Mouse (Mus musculus): ENCODE data around the gene Inf2. TPM values are rescaled to one million over a fixed set of nuclear protein-coding genes. Genes with fewer than 3 reads are reported as not detected.

Gene Inf2
- polyA plus RNA-seq, 1 experiment from 2014 or later: 2.7 TPM

DNA sequence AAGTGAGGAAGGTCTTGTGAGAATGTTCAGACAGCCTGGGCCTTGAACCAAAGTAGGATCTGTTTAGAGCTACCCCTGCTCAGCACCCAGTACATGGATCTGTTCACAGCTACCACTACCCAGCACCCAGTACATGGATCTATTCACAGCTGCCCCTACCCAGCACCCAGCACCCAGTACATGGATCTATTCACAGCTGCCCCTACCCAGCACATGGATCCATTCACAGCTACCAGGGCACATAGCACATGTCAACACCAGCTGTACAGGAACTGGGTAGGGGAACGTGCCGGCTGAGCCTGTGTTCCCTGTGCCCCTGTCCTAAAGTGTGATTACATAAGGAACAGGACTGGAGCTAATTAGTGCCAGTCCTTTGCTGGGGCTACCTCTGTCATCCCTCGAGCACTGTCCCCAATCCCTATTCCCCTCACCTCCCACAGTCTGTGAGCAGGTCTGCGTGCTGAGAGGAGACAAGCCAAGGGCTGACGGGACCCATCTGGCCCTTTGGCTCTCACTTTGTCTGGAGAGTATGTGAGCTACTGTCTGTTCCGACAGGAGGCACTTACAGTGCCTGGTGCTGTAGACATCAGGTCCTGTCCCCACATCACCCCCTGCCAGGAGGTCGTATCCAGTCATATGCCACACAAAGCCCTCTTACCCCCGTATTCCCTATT is 2.1 kb downstream of the Inf2 start:
- Histone ChIP-seq H3K27me3 (ENCODE audit: control insufficient read depth, insufficient read depth, low read depth, low read length) (peaks cover 17% of the 10 kb centered on the region), H3K9me3 (replicated peaks; ENCODE audit: control insufficient read depth, low read length) (no peaks in the 10 kb centered on the region), H3K9ac (ENCODE audit: low read depth, low read length) (no peak overlapping the region), H3K4me1 (ENCODE audit: control insufficient read depth, low read depth, low read length) (peaks cover 41% of the 10 kb centered on the region), H3K36me3 (ENCODE audit: control insufficient read depth, insufficient read depth) (no peaks in the 10 kb centered on the region), H3K4me2 (ENCODE audit: low read depth, low read length) (no peak overlapping the region), H3K4me3 (ENCODE audit: low read depth, low read length) (no peak overlapping the region), H3K27ac (ENCODE audit: low read length) (no peak overlapping the region)
- WGBS (ENCODE audit: insufficient replicate concordance): 66% methylated on average over 8 of the region's 8 CpGs
- no peak for ATAC-seq (ENCODE audit: low read depth)

DNA sequence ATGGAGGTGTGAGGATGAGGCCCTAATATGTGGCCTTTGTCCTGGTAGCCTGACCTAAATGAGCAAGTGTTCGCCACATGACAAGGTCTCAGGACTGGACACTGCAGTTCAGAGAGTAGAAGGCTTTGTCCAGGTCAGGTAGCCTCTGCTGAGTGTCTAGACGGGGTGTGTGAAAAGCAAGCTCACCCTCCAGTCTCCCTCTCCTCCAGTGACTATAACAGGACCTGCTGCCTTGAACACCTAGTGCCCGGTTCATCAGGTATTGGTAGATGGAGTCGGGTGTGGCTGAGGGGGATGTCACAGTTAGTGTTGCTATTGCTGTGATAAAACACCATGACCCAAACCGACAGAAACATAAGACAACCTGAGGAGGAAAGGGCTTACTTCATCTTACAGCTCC is 2.7 kb downstream of the Inf2 start:
- no peak overlapping the region for H3K4me2 ChIP-seq (ENCODE audit: low read depth, low read length)
- ATAC-seq (ENCODE audit: low read depth): no peak
- no peaks in the 10 kb centered on the region for H3K36me3 ChIP-seq (ENCODE audit: control insufficient read depth, insufficient read depth)
- H3K27ac ChIP-seq (ENCODE audit: low read length): no peak overlapping the region
- no peak overlapping the region for H3K4me3 ChIP-seq (ENCODE audit: low read depth, low read length)
- H3K4me1 ChIP-seq (ENCODE audit: control insufficient read depth, low read depth, low read length): peaks cover 40% of the 10 kb centered on the region
- H3K27me3 ChIP-seq (ENCODE audit: control insufficient read depth, insufficient read depth, low read depth, low read length): peaks cover 17% of the 10 kb centered on the region
- 64% methylated on average over 5 of the region's 5 CpGs for WGBS (ENCODE audit: insufficient replicate concordance)
- no peaks in the 10 kb centered on the region for H3K9me3 ChIP-seq (replicated peaks; ENCODE audit: control insufficient read depth, low read length)
- no peak overlapping the region for H3K9ac ChIP-seq (ENCODE audit: low read depth, low read length)

DNA sequence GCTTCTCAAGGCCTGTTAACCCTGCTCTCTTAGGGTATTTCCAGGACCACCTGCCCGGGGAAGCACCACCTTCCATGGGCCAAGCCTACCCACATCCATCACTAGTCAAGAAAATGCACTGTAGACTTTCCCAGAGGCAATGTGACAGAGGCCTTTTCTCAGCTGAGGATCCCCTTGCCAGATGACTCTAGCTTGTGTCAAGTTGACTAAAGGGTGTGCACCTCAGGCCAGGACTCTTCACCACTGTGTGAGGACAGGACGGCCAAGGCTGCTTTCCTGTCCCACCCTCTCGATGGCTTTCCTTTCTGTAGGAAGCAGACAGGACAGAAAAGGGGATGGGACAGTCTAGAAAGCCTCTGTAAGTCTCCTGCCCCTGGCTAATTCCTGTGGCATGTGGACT is 3.1 kb downstream of the Inf2 start:
- Histone ChIP-seq H3K27me3 (ENCODE audit: control insufficient read depth, insufficient read depth, low read depth, low read length) (peaks cover 17% of the 10 kb centered on the region), H3K36me3 (ENCODE audit: control insufficient read depth, insufficient read depth) (no peaks in the 10 kb centered on the region), H3K4me3 (ENCODE audit: low read depth, low read length) (no peak overlapping the region), H3K27ac (ENCODE audit: low read length) (no peak overlapping the region), H3K4me2 (ENCODE audit: low read depth, low read length) (no peak overlapping the region), H3K9me3 (replicated peaks; ENCODE audit: control insufficient read depth, low read length) (no peaks in the 10 kb centered on the region), H3K4me1 (ENCODE audit: control insufficient read depth, low read depth, low read length) (peaks cover 39% of the 10 kb centered on the region), H3K9ac (ENCODE audit: low read depth, low read length) (no peak overlapping the region)
- no peak for ATAC-seq (ENCODE audit: low read depth)
- WGBS (ENCODE audit: insufficient replicate concordance): 57% methylated on average over 3 of the region's 3 CpGs

DNA sequence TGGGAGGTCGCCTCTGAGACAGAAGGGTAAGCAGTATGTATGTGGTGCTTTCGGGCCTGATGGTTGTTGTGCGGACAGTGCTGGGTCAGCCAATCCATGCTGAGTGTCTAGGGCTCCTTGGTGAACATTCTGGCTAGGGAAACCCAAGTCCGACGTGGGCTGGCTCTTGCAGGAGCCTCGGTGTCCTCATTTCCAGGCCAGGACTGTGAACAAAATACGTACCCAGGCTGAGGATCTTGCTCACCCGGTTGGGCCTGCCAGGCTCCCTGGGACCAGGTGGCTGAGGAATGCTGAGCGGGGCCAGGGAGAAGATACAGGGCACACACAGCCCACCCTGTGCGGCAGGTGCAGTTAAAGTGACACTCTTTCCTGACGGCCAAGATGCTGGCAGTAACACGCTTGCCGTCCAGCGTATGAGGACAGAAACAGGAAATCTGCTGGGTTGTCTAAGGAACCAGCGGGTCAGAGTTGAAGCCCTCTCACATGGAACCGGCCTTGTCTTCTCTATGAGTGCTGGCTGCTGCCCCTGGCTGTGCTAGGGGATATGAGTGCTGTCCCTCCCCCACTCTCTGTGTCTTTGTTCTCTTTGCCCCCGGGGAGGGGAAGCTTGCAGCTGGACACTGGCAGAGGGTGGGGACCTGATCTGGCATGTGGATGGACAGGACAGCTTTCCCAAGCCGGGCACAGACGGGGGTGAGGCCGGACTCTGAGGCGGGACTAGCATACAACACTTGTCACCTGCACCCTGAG is 4.6 kb downstream of the Inf2 start:
- Histone ChIP-seq H3K9ac (ENCODE audit: low read depth, low read length) (no peak overlapping the region), H3K27ac (ENCODE audit: low read length) (no peak overlapping the region)

DNA sequence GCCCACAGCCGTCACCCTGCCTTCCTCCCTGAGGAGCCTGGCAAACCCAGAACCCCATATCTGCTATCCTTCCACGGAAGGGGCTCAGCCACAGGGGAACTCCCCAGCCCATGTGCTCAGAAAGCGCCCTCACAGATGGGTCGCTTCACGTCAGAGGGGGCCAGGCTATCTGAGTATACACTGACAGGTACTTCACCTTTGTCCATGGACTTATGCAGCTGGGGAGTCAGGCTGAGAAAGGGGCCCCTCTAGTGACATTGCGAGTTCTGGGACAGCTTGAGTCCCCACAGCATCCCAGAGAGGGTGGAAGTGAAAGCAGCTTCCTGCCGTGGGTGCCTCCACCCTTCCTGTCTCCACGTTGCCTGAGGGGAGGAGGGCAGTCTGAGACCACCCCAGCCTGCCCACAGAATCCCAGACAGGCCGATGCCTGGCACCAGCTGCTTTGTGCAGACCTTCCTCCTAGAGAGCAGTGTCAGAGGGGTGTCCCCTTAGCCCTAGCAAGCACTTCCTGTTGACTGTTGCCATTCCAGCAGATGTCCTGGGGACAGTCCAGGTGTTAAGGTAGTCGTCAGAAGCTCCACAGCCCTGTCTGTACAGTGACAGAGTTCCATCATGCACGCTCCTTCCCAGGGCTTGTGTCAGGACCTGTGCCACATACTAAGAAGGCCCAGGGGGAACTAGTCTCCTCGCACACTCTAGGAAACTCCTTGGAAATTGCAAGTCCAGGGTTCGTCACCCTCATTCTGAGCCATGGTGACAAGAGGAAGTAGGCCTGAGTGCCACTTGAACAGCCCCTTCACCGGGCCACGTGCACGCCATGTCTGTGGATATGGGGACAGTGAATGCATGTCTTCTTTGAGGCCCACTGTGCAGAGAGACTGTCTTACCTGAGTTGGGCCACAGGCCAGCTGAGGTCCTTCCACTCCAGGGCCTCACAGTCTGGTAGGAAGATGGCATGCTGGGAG is 5.6 kb downstream of the Inf2 start:
- 34% methylated on average over 15 of the region's 16 CpGs for WGBS (ENCODE audit: insufficient replicate concordance)
- Histone ChIP-seq H3K36me3 (ENCODE audit: control insufficient read depth, insufficient read depth) (no peaks in the 10 kb centered on the region), H3K4me3 (ENCODE audit: low read depth, low read length) (no peak overlapping the region), H3K4me2 (ENCODE audit: low read depth, low read length) (no peak overlapping the region), H3K4me1 (ENCODE audit: control insufficient read depth, low read depth, low read length) (peaks cover 35% of the 10 kb centered on the region), H3K27ac (ENCODE audit: low read length) (peak overlapping the region; percentile 19; the same call in 1 of the 2 replicates), H3K9ac (ENCODE audit: low read depth, low read length) (no peak overlapping the region), H3K9me3 (replicated peaks; ENCODE audit: control insufficient read depth, low read length) (no peaks in the 10 kb centered on the region), H3K27me3 (ENCODE audit: control insufficient read depth, insufficient read depth, low read depth, low read length) (peaks cover 3% of the 10 kb centered on the region)
- ATAC-seq (ENCODE audit: low read depth): no peak

More for the DNA sequence above, 4.6 kb downstream of the Inf2 start:
- no peak overlapping the region for H3K4me3 ChIP-seq (ENCODE audit: low read depth, low read length)
- H3K9me3 ChIP-seq (replicated peaks; ENCODE audit: control insufficient read depth, low read length): no peaks in the 10 kb centered on the region
- 55% methylated on average over 21 of the region's 21 CpGs for WGBS (ENCODE audit: insufficient replicate concordance)
- peaks cover 35% of the 10 kb centered on the region for H3K4me1 ChIP-seq (ENCODE audit: control insufficient read depth, low read depth, low read length)
- no peak for ATAC-seq (ENCODE audit: low read depth)
- no peaks in the 10 kb centered on the region for H3K36me3 ChIP-seq (ENCODE audit: control insufficient read depth, insufficient read depth)
- no peak overlapping the region for H3K4me2 ChIP-seq (ENCODE audit: low read depth, low read length)
- H3K27me3 ChIP-seq (ENCODE audit: control insufficient read depth, insufficient read depth, low read depth, low read length): peaks cover 13% of the 10 kb centered on the region

DNA sequence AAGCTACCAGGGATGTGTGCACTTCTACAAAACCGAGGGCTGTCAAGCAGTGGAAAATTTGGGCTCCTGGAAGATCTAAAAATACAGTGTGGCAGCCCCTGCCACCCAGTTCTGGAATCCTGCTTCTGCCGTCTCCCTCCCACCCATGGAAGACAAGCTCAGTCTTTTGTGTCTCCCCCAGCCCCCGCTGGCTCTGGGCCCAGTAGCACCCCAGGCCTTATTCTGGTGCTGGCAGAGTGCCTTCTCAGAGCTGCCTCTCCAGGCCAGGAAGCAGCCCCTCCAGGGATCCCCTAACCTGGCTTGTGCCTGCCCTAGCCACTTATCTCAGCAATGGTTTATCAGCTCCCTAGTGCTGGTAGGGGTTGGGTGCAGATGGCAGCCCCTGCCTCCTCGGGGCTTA is 6.4 kb downstream of the Inf2 start:
- 31% methylated on average over 4 of the region's 4 CpGs for WGBS (ENCODE audit: insufficient replicate concordance)
- no peak overlapping the region; the same call in 1 of the 2 replicates for H3K27ac ChIP-seq (ENCODE audit: low read length)
- no peaks in the 10 kb centered on the region for H3K27me3 ChIP-seq (ENCODE audit: control insufficient read depth, insufficient read depth, low read depth, low read length)
- H3K4me2 ChIP-seq (ENCODE audit: low read depth, low read length): no peak overlapping the region
- H3K4me1 ChIP-seq (ENCODE audit: control insufficient read depth, low read depth, low read length): peaks cover 31% of the 10 kb centered on the region
- H3K36me3 ChIP-seq (ENCODE audit: control insufficient read depth, insufficient read depth): no peaks in the 10 kb centered on the region
- H3K9ac ChIP-seq (ENCODE audit: low read depth, low read length): no peak overlapping the region
- no peaks in the 10 kb centered on the region for H3K9me3 ChIP-seq (replicated peaks; ENCODE audit: control insufficient read depth, low read length)
- ATAC-seq (ENCODE audit: low read depth): no peak
- H3K4me3 ChIP-seq (ENCODE audit: low read depth, low read length): no peak overlapping the region

DNA sequence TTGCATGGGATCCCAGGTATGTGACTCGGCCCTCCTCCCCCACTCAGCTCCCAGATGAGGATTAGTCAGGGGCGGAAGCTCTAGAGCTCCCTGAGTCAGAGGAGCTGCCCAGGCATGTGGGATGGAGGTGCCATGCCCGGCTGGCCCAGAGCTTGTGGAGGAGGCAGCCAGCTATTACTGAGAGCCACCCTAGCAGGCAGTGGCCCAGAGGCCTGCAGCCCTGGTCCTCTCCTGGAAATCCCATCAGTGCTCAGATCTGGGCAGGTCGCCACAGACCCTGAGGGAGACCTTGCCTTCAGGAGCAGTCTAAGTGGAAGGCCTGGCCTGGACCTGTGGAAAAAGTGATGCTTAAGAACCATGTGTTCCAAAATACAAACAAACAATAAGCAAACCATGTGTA is 7.0 kb downstream of the Inf2 start:
- Histone ChIP-seq H3K27ac (ENCODE audit: low read length) (no peak overlapping the region; the same call in 1 of the 2 replicates), H3K4me3 (ENCODE audit: low read depth, low read length) (no peak overlapping the region), H3K4me2 (ENCODE audit: low read depth, low read length) (no peak overlapping the region), H3K9ac (ENCODE audit: low read depth, low read length) (no peak overlapping the region), H3K4me1 (ENCODE audit: control insufficient read depth, low read depth, low read length) (peaks cover 27% of the 10 kb centered on the region), H3K27me3 (ENCODE audit: control insufficient read depth, insufficient read depth, low read depth, low read length) (no peaks in the 10 kb centered on the region), H3K36me3 (ENCODE audit: control insufficient read depth, insufficient read depth) (no peaks in the 10 kb centered on the region), H3K9me3 (replicated peaks; ENCODE audit: control insufficient read depth, low read length) (no peaks in the 10 kb centered on the region)
- WGBS (ENCODE audit: insufficient replicate concordance): 65% methylated on average over 4 of the region's 4 CpGs
- no peak for ATAC-seq (ENCODE audit: low read depth)

DNA sequence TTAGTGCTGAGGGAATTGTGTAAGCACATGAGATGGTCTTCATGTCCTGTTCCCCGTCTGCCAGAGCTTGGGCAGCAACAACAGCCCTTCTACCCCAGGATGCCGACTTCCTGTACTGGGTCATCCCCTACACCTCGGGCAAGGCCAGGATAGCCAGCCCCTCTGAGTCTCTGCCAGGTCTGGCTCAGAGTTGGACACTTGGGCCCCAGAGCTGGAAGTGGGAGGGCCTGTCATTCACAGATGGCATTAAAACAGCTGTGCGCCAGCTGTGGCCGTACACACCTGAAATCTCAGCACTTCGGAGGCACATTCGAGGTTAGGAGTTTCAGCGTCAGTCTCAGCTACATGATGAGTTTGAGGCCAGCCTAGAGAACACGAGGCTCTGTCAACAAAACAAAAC is 7.9 kb downstream of the Inf2 start:
- Histone ChIP-seq H3K27me3 (ENCODE audit: control insufficient read depth, insufficient read depth, low read depth, low read length) (no peaks in the 10 kb centered on the region), H3K9me3 (replicated peaks; ENCODE audit: control insufficient read depth, low read length) (no peaks in the 10 kb centered on the region), H3K4me3 (ENCODE audit: low read depth, low read length) (no peak overlapping the region), H3K9ac (ENCODE audit: low read depth, low read length) (no peak overlapping the region), H3K36me3 (ENCODE audit: control insufficient read depth, insufficient read depth) (no peaks in the 10 kb centered on the region), H3K4me2 (ENCODE audit: low read depth, low read length) (no peak overlapping the region), H3K4me1 (ENCODE audit: control insufficient read depth, low read depth, low read length) (peaks cover 27% of the 10 kb centered on the region), H3K27ac (ENCODE audit: low read length) (no peak overlapping the region)
- 52% methylated on average over 9 of the region's 9 CpGs for WGBS (ENCODE audit: insufficient replicate concordance)
- no peak for ATAC-seq (ENCODE audit: low read depth)
